Mouse (Mus musculus) liver, embryonic 13.5 days (tissue): ENCODE measurements around the gene Zfp872. TPM values are rescaled to one million over a fixed set of nuclear protein-coding genes. Genes with fewer than 3 reads are reported as not detected.
"Not testable (repeated sequence)": the region's sequence is repeated elsewhere in the genome, so short reads cannot be mapped to it uniquely, and the experiment has no call there.

Experiments used
- ATAC-seq: fragments of 200-750 bp; cut with Nextera tagmentation; 2 replicates; pipeline ENCODE4 v1.8.0; 2017; ENCODE audit warnings: low read depth, mild to moderate bottlenecking, moderate number of reproducible peaks, moderate library complexity
- DNase-seq: peaks from one replicate; pipeline ENCODE4 v3.0.0; 2022
- H3K27ac ChIP-seq: fragments of 300-500 bp; sonication (generic); 2 replicates; pipeline ENCODE4 v1.5.1; 2015; ENCODE audit warnings: moderate library complexity, mild to moderate bottlenecking, inconsistent platforms
- H3K27me3 ChIP-seq: fragments of 300-500 bp; sonication (generic); 2 replicates; pipeline ENCODE4 v1.6.1; 2015; ENCODE audit warnings: mild to moderate bottlenecking, inconsistent platforms
- H3K36me3 ChIP-seq: fragments of 300-500 bp; sonication (generic); 2 replicates; pipeline ENCODE4 v1.6.1; 2015; ENCODE audit warnings: mild to moderate bottlenecking, inconsistent platforms
- H3K4me1 ChIP-seq: fragments of 300-500 bp; sonication (generic); replicated peaks from 2 replicates; pipeline ENCODE4 v1.6.1; 2015; ENCODE audit warnings: inconsistent platforms
- H3K4me2 ChIP-seq: fragments of 300-500 bp; sonication (generic); 2 replicates; pipeline ENCODE4 v1.6.1; 2015; ENCODE audit warnings: inconsistent platforms, mild to moderate bottlenecking, moderate library complexity
- H3K4me3 ChIP-seq: fragments of 300-500 bp; sonication (generic); replicated peaks from 2 replicates; pipeline ENCODE4 v1.5.1; 2015; ENCODE audit warnings: mild to moderate bottlenecking, inconsistent platforms
- H3K9ac ChIP-seq: fragments of 300-500 bp; sonication (generic); 2 replicates; pipeline ENCODE4 v1.6.1; 2015; ENCODE audit warnings: mild to moderate bottlenecking, inconsistent platforms
- H3K9me3 ChIP-seq: fragments of 300-500 bp; sonication (generic); replicated peaks from 2 replicates; pipeline ENCODE4 v1.6.1; 2016; ENCODE audit warnings: inconsistent platforms
- WGBS: fragments of 180-500 bp; shearing (Covaris S2); methylation state at CpG from one replicate; pipeline ENCODE4 v1.1.7; 2015; ENCODE audit not compliant: insufficient replicate concordance; 5-methylcytosine and 5-hydroxymethylcytosine counted together
- polyA plus RNA-seq: library from polyadenylated mRNA; unstranded; fragments of >200 nt; fragmentation: Nextera tagmentation; extraction: Ambion mirVana; gene quantifications from 2 replicates; pipeline ENCODE4 v1.2.1, GENCODE M21; 2015

Gene Zfp872
- not detected in 2 replicates for polyA plus RNA-seq

GRCm38 (mm10) chr9:22188025-22188611, at the start of gene Zfp872:
Gene Zfp872 (plus strand): TSS chr9:22188090.
- H3K27me3 ChIP-seq: peaks cover 21% of the 10 kb centered on the region
- H3K9ac ChIP-seq: no peak within 1 kb of the TSS
- no peak for DNase-seq
- H3K4me2 ChIP-seq: peak within 1 kb of the TSS; percentile 57
- ATAC-seq: no peak
- 0 out of 2 replicates have a peak, but pooled peaks cover 6% of the 10 kb centered on the region for H3K4me1 ChIP-seq
- H3K4me3 ChIP-seq: peak within 1 kb of the TSS; percentile 37
- no peaks in the 10 kb centered on the region for H3K36me3 ChIP-seq
- WGBS: 12% methylated on average over 43 of the region's 43 CpGs
- peaks cover 19% of the 10 kb centered on the region; the same call in 1 of the 2 replicates for H3K9me3 ChIP-seq
- no peak within 1 kb of the TSS for H3K27ac ChIP-seq

GRCm38 (mm10) chr9:22138480-22138879, 49.4 kb upstream of the Zfp872 start:
- no peaks in the 10 kb centered on the region for H3K27me3 ChIP-seq
- no peak overlapping the region for H3K4me2 ChIP-seq
- H3K4me1 ChIP-seq: peaks cover 48% of the 10 kb centered on the region
- no peak overlapping the region for H3K9ac ChIP-seq
- DNase-seq (no peak), ATAC-seq (no peak)
- H3K36me3 ChIP-seq: peaks cover 1% of the 10 kb centered on the region; the same call in 1 of the 2 replicates
- no peak overlapping the region for H3K27ac ChIP-seq
- H3K9me3 ChIP-seq: no peaks in the 10 kb centered on the region
- no peak overlapping the region for H3K4me3 ChIP-seq
- WGBS: 25% methylated on average over 2 of the region's 2 CpGs

GRCm38 (mm10) chr9:22139746-22140145, 48.1 kb upstream of the Zfp872 start:
- Histone ChIP-seq H3K4me2 (no peak overlapping the region), H3K9me3 (no peaks in the 10 kb centered on the region), H3K4me1 (peaks cover 38% of the 10 kb centered on the region), H3K27me3 (no peaks in the 10 kb centered on the region), H3K36me3 (no peaks in the 10 kb centered on the region), H3K4me3 (no peak overlapping the region), H3K9ac (no peak overlapping the region), H3K27ac (no peak overlapping the region)
- 80% methylated on average over 5 of the region's 5 CpGs for WGBS
- no peak for ATAC-seq
- no peak for DNase-seq

- Histone ChIP-seq H3K36me3 (no peaks in the 10 kb centered on the region), H3K27me3 (no peaks in the 10 kb centered on the region), H3K9ac (no peak overlapping the region), H3K4me3 (no peak overlapping the region), H3K27ac (no peak overlapping the region), H3K9me3 (no peaks in the 10 kb centered on the region), H3K4me1 (peaks cover 3% of the 10 kb centered on the region), H3K4me2 (no peak overlapping the region)
- DNase-seq (peak; percentile 77), ATAC-seq (peak; percentile 66)
- WGBS: 39% methylated on average over 17 of the region's 17 CpGs
These were observed 44.5 kb upstream of the Zfp872 start for GRCm38 (mm10) chr9:22143108-22144037.

GRCm38 (mm10) chr9:22144304-22144965, 43.5 kb upstream of the Zfp872 start:
- Histone ChIP-seq H3K9ac (no peak overlapping the region), H3K9me3 (no peaks in the 10 kb centered on the region), H3K27ac (no peak overlapping the region), H3K4me1 (peaks cover 7% of the 10 kb centered on the region), H3K4me3 (no peak overlapping the region), H3K27me3 (no peaks in the 10 kb centered on the region), H3K4me2 (no peak overlapping the region), H3K36me3 (no peaks in the 10 kb centered on the region)
- 60% methylated on average over 8 of the region's 8 CpGs for WGBS
- ATAC-seq: no peak
- no peak for DNase-seq

- Histone ChIP-seq H3K27ac (no peak overlapping the region), H3K27me3 (no peaks in the 10 kb centered on the region), H3K9me3 (no peaks in the 10 kb centered on the region), H3K4me2 (0 out of 2 replicates have a peak overlapping the region, but pooled peaks have one; percentile 7), H3K36me3 (no peaks in the 10 kb centered on the region), H3K9ac (no peak overlapping the region), H3K4me1 (peaks cover 13% of the 10 kb centered on the region), H3K4me3 (no peak overlapping the region)
- 45% methylated on average over 20 of the region's 20 CpGs for WGBS
- DNase-seq (peak; percentile 68), ATAC-seq (peak; percentile 91)
These were observed 38.3 kb upstream of the Zfp872 start for GRCm38 (mm10) chr9:22149426-22150248.

- H3K27ac ChIP-seq, H3K4me3 ChIP-seq, DNase-seq, ATAC-seq, H3K9me3 ChIP-seq, H3K27me3 ChIP-seq, H3K36me3 ChIP-seq, H3K9ac ChIP-seq, H3K4me2 ChIP-seq: not testable (repeated sequence)
- 61% methylated on average over 7 of the region's 7 CpGs for WGBS
- H3K4me1 ChIP-seq: peaks cover 13% of the 10 kb centered on the region
These were observed 37.6 kb upstream of the Zfp872 start for GRCm38 (mm10) chr9:22150249-22150693.

GRCm38 (mm10) chr9:22150946-22151345, 36.9 kb upstream of the Zfp872 start:
- DNase-seq: no peak
- Histone ChIP-seq H3K9ac (no peak overlapping the region), H3K27ac (no peak overlapping the region), H3K9me3 (no peaks in the 10 kb centered on the region), H3K4me3 (no peak overlapping the region), H3K4me2 (no peak overlapping the region), H3K36me3 (no peaks in the 10 kb centered on the region), H3K27me3 (no peaks in the 10 kb centered on the region), H3K4me1 (peaks cover 18% of the 10 kb centered on the region)
- no peak for ATAC-seq
- WGBS: 74% methylated on average over 2 of the region's 2 CpGs

GRCm38 (mm10) chr9:22153810-22154209, 34.1 kb upstream of the Zfp872 start:
- Histone ChIP-seq H3K36me3 (peaks cover 12% of the 10 kb centered on the region; the same call in 1 of the 2 replicates), H3K4me2 (no peak overlapping the region), H3K9me3 (no peaks in the 10 kb centered on the region), H3K27me3 (no peaks in the 10 kb centered on the region), H3K4me1 (peaks cover 35% of the 10 kb centered on the region), H3K9ac (no peak overlapping the region), H3K27ac (no peak overlapping the region), H3K4me3 (no peak overlapping the region)
- 76% methylated on average over 3 of the region's 3 CpGs for WGBS
- no peak for DNase-seq
- no peak for ATAC-seq

- H3K36me3 ChIP-seq: peaks cover 12% of the 10 kb centered on the region; the same call in 1 of the 2 replicates
- DNase-seq (peak; percentile 60), ATAC-seq (0 out of 2 replicates have a peak, but pooled peaks have one; percentile 6)
- peak overlapping the region; percentile 60; the same call in 1 of the 2 replicates for H3K9ac ChIP-seq
- peaks cover 22% of the 10 kb centered on the region for H3K4me1 ChIP-seq
- 8% methylated on average over 10 of the region's 10 CpGs for WGBS
- H3K4me2 ChIP-seq: peak overlapping the region; percentile 89
- no peaks in the 10 kb centered on the region for H3K27me3 ChIP-seq
- H3K27ac ChIP-seq: no peak overlapping the region; the same call in 1 of the 2 replicates
- peak overlapping the region; percentile 76 for H3K4me3 ChIP-seq
- H3K9me3 ChIP-seq: no peaks in the 10 kb centered on the region
These were observed 32.3 kb upstream of the Zfp872 start for GRCm38 (mm10) chr9:22155614-22156013.
